Mouse (Mus musculus) spleen, adult 10 weeks (tissue): ENCODE data around the gene Wwc2. TPM values are rescaled to one million over a fixed set of nuclear protein-coding genes. Genes with fewer than 3 reads are reported as not detected.

Experiments
- polyA plus RNA-seq: library from polyadenylated mRNA; stranded (reverse); fragments of 350-450 nt; fragmentation: Illumina TruSeq; extraction: RNeasy Lipid Tissue Mini Kit (QIAGEN cat#74804); gene quantifications from one replicate; pipeline ENCODE4 v1.2.3, GENCODE M21; 2015; ENCODE audit warnings: low replicate concordance; ENCODE audit not compliant: insufficient read depth

The Wwc2 gene
- polyA plus RNA-seq = 3.0 TPM

GRCm38 (mm10) chr8:47990911-47991820 is at the start of gene Wwc2:
Gene Wwc2 (minus strand): TSS chr8:47990924.

GRCm38 (mm10) chr8:47824182-47824581 is 166.5 kb downstream of the Wwc2 start, which contains the start of gene Cldn22:
Gene Cldn22 (plus strand): TSS chr8:47824482.

GRCm38 (mm10) chr8:47821843-47822242 is 168.9 kb downstream of the Wwc2 start, which contains the start of gene Cldn24:
Gene Cldn24 (plus strand): TSS chr8:47822143.

Other genes starting within 250 kb of the Wwc2 start
- gene Cldn24, start 168.8 kb downstream of the Wwc2 start, polyA plus RNA-seq = not detected
- gene Cldn22, start 166.4 kb downstream of the Wwc2 start, polyA plus RNA-seq = not detected
- gene Dctd, start 108.2 kb upstream of the Wwc2 start, polyA plus RNA-seq = 6.0 TPM